Mouse (Mus musculus) megakaryocyte progenitor cell, adult 5-6 weeks (primary cell): ENCODE data around the gene Pxk. TPM values are rescaled to one million over a fixed set of nuclear protein-coding genes. Genes with fewer than 3 reads are reported as not detected.

ENCODE experiments used
- ATAC-seq: replicated peaks from 2 replicates; pipeline ENCODE4 v1.8.0; 2016; ENCODE audit warnings: mild to moderate bottlenecking, moderate TSS enrichment, inconsistent platforms; ENCODE audit not compliant: poor library complexity
- total RNA-seq, 2 experiments: library from RNA; stranded (forward) in 1 of 2; stranded (reverse) in 1 of 2; fragments of 157-497, 149-512 nt in 1 of 2; fragments of 200-1000 nt in 1 of 2; gene quantifications; 2 replicates each; pipeline versions ENCODE4 v1.2.3 to v1.2.4; 2015 to 2017

The Pxk gene
- total RNA-seq, 2 experiments from 2014 or later = 28.7 to 34.7 TPM

DNA sequence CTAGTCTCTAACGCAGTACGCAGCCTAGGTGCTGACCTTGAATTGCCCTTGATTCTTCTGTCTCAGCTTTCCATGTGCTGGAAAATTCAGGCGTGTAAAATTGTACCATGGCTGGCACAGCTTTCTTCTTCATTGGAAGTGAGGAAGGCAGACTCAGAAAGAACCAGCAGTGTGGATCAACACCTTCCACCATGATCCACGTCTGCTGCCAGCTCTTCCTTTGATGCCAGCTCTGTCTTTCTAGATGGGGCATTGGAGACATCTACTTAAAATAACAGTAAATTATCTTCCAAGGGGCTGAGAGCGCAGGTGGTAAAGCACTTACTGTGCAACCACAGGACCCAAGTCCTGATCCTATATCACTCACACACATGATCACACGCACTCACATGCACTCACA lies 94.7 kb downstream of the Pxk start:
- no peak for ATAC-seq

DNA sequence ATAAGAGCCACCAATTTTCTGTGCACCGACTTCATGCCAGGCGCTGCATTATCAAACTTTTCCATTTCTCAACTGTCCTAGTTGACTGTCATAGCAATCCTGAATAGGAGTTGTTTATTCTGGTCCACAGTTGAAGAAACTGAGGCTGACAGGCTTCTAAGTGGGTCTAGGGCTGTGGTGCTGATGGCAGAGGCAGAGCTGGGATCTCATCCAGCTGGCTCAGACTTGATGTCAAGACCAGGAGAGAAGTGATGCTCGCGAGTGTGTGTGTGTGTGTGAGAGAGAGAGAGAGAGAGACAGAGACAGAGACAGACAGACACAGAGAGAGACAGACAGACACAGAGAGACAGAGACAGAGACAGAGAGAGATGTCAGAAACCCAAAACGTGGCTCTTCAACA lies 102.8 kb downstream of the Pxk start:
- ATAC-seq = no peak

GRCm38 (mm10) chr14:8201715-8202114 lies 103.7 kb downstream of the Pxk start:
- ATAC-seq = no peak

GRCm38 (mm10) chr14:8206179-8206910 lies 108.3 kb downstream of the Pxk start:
- no peak for ATAC-seq

DNA sequence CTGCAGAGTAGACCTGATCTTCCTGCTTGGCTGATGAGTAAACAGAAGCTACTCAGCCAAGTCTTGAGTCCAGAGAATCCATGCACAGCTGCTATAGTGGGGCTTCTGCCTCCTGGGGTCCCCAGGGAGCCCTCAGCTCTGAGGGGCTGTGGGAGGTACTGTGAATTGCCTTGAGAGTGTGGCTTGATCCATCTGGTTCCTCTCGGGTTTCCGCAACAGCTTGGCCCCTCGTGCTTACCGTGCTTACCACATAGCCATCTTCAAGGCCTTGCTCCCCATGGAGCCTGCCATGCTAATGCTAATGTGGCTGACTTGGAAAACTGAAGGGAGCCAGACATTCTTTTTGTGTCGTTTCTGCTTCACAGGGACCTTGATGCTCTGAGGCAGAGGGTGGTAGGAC lies 109.1 kb downstream of the Pxk start:
- ATAC-seq = no peak

- ATAC-seq = no peak
Observed at GRCm38 (mm10) chr14:8207543-8207942, 109.5 kb downstream of the Pxk start.

DNA sequence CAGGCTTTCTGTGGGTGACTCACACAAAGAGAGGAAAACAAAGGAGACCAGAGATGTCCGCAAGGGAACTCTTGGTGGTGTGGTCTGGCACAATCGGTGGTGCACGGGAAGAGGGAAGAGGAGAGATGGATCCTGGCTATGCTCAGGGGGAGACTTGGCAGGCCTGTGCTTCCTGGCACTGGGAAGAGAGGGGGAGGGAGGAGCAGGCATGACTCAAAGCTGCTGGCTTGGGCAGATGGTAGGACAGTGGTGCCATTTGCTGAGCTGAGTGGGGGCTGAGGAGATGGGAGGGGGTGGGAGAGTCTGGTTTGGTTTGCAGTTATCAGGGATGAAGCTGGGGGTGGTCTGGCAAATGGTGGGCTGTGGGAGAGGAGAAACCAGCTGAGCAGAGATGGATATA lies 110.9 kb downstream of the Pxk start:
- no peak for ATAC-seq

DNA sequence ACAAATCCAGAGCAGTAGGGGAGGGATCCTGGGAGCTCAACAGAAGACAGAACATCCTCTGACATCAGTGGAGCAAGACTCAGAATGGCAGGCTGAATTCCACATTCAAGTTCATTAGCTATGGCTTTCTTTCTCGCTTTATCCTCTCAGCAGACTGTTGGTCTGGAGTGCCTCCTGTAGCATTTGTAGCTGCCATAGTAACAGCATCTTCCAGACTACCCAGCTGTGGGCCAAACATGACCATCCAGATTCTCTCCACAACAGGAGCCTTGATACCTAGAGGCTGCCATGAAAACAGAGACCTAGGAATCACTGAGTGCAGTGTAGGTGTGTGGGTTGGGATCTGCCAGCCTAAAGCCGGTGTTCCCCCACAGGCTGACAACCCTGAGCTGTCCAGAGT lies 111.9 kb downstream of the Pxk start:
- ATAC-seq = no peak

DNA sequence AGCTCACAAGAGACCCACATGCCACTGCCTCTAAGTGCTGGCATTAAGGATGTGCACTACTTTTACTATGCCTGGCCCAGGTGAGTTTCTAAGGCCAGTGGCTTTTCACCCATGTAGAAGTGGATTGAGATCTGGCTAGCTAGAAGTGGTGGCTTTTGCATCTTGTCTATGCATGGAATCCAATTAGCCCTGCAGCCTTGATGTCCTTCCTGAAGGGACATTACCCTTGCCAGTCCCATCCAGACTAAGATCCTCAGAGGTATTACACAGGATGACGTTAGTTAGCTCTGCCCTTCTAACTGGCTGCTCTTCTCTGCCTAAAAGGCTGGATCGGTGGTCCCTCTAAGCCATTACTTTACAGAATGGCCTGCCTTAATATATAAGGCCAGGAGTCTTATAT lies 115.0 kb downstream of the Pxk start:
- no peak for ATAC-seq

GRCm38 (mm10) chr14:8213803-8214224 lies 115.8 kb downstream of the Pxk start, which contains the start of gene Kctd6:
Kctd6 (plus strand) TSS chr14:8214140.
- ATAC-seq = peak; percentile 95

Other genes with a start within 250 kb of the Pxk start
- gene Gm45521, start 140.9 kb upstream of the Pxk start, total RNA-seq (2015) = not detected in 2 replicates
- not detected in 2 replicates for gene Gm45521, start 140.9 kb upstream of the Pxk start, total RNA-seq (2017)
- 0.05 and 0.12 TPM in 2 replicates for gene Dnase1l3, start 103.6 kb upstream of the Pxk start, total RNA-seq (2015)
- not detected in 2 replicates for gene Dnase1l3, start 103.6 kb upstream of the Pxk start, total RNA-seq (2017)
- 0.47 and 0.56 TPM in 2 replicates for gene Abhd6, start 95.3 kb upstream of the Pxk start, total RNA-seq (2015)
- gene Abhd6, start 95.3 kb upstream of the Pxk start, total RNA-seq (2017) = 0.54 TPM in 2 replicates
- gene Rpp14, start 17.8 kb upstream of the Pxk start, total RNA-seq (2015) = 49.6 and 57.2 TPM in 2 replicates
- 67.5 and 78.5 TPM in 2 replicates for gene Rpp14, start 17.8 kb upstream of the Pxk start, total RNA-seq (2017)
- gene Pdhb, start 74.8 kb downstream of the Pxk start, total RNA-seq (2015) = 84.6 and 98.4 TPM in 2 replicates
- gene Pdhb, start 74.8 kb downstream of the Pxk start, total RNA-seq (2017) = 144 and 170 TPM in 2 replicates
- 4.2 and 4.7 TPM in 2 replicates for gene Kctd6, start 115.9 kb downstream of the Pxk start, total RNA-seq (2015)
- gene Kctd6, start 115.9 kb downstream of the Pxk start, total RNA-seq (2017) = 3.9 and 5.2 TPM in 2 replicates
- gene Acox2, start 161.1 kb downstream of the Pxk start, total RNA-seq (2015) = not detected in 2 replicates
- not detected in 2 replicates for gene Acox2, start 161.1 kb downstream of the Pxk start, total RNA-seq (2017)
- not detected in 2 replicates for gene Fam107a, start 219.8 kb downstream of the Pxk start, total RNA-seq (2015)
- not detected in 2 replicates for gene Fam107a, start 219.8 kb downstream of the Pxk start, total RNA-seq (2017)